Mouse (Mus musculus): ENCODE data around the gene Gm27021.

DNA sequence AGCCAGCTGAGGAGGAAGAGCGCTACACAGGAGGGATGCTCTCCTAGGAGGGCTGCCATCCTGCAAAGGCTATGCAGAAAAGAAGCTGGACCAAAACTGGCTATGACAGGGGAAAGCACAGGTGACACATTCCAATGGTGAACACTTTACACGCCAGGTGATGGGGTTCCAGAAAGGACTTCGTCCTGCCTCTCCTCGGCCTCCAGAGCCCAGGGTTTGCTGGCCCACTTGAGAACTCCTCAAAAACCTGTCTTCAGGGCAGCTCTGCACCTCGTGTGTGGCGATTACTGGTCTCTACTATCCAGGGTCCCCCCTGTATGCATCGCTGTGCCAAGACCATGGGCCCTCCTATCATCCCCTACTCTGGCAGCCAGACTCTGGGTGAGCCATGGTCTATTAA is 20.6 kb upstream of the Gm27021 start:
- no peak for TF ChIP-seq FLI1 (IDR thresholded peaks at IDR 0.05; ENCODE audit: low read length)
- no peak for TF ChIP-seq GATA1 (IDR thresholded peaks at IDR 0.05; ENCODE audit: borderline replicate concordance, low read length)
